Mouse (Mus musculus) spleen, postnatal 14 days (tissue): ENCODE measurements around the gene Rfxap.

Experiments used
- DNase-seq, 2 experiments: peaks; one replicate each; pipeline ENCODE4 v3.0.0; 2021 to 2022; ENCODE audit warnings: low spot score in 2 of 2

Gene Rfxap

DNA sequence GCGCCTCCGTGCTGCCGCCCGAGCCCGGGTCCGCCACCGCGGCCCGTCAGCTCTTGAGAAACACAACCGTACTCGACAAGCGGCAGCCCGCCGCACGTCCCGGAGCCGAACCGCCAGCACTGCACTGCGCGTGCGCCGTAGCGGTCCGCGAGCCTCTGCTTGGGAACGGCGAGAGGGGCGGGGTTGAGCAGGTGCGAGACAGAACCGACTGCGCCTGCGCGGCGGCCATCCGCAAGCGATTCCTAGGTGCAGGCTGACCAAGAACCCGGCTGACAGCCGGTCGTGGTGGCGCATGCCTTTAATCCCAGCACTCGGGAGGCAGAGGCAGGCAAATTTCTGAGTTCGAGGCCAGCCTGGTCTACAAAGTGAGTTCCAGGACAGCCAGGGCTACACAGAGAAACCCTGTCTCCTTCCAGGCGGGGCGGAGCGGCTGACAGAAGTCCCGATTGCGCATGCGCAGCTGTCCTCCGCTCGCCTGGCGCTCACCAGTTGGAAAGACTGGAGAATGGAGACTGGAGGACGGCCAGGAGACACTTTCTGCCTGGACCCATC, at the start of gene Rfxap:
Gene Rfxap, minus strand, starts transcription at position 126 of the 552 bp plus-strand sequence.
- peak; percentile 92 for DNase-seq

DNA sequence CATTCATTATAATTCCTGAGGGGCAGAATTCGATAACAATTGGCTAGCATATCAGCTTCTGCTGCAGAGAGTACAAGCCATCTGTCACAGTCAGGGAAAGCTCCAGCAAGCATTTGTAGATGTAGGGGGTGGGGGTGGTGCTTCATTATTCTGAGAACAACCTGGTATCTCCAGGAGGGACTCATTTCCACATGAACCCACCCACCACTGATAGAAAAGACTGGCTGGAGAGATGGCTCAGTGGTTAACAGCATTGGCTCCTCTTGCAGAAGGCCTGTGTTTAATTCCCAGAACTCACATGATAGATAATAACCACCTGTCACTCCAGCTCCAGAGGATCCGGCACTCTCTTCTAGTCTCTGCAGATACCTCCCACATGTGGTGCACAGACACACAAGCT, 27.8 kb upstream of the Rfxap start:
- DNase-seq: no peak

DNA sequence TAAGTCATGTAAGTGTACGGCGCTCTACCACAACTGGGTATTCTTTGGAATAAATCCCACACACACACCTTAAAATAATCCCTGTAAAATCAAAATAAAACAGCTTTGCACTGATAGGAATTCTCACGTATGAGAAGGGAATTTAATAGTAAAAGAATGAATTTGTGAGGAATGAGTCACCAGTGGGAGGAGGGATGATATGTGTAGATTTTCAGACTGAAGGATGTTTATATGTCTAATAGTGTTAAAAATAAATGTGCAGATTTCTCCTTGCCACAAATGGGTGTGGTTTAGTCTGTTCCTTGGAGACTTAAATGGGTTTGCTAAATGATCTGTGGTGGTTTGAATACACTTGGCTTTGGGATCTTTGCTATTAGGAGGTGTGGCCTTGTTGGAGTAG, 24.9 kb upstream of the Rfxap start:
- no peak for DNase-seq

DNA sequence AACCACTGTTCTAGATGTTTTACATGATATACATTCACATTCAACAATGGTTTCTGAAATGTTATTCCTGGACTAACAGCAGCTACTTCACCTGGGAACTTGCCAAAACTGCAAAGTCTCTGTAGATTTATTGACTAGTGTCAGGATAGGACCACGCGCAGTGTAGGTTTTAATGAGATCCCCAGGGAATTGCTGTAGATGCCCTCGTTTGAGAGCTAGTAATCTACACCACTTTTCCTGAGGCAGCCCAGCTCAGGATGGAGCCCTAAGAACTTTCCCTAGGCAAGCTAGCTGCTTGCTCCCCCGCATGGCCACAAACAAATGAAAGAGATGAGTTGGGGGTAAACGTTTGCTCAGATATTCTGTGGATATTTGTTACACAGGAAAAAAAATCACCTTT, 14.9 kb upstream of the Rfxap start:
- DNase-seq: no peak

DNA sequence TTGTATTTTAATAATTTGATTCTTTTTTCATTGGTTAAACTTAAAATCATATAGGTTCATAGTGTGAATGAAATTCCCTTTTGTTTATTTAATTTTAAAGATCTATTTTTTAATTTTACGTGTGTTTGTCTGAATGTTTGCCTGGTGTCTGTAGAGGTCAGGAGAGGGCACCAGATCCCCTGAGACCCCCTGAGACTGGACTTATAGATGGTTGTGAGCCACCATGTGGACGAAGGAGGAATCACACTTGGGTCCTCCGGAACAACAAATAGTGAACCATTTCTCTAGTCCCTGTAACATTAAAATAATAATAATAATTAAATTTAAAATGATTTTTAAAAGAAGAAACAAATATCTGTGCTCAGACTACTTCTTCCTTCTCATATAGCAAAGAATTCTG, 7.7 kb upstream of the Rfxap start:
- peak in 1 of 2 experiments; percentile 13 for DNase-seq

DNA sequence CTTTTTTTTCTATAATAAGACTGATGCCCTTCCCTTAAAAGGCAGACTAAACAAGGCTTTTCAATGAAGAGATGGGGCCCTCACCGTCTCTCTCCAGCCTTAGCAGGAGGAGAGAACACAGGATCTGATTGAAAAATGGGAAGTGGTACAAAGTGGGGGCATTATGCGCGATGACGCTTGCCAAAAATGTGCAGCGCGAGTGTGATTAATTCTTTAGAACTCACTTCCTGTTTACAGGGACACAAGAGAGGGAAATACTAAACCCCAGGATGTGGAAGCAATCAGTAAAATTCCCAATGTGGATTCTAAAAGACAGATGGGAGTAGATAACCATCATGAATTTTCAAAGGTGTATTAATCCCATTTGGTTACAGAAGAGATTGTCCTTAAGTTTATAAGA, 7.0 kb upstream of the Rfxap start:
- no peak for DNase-seq

DNA sequence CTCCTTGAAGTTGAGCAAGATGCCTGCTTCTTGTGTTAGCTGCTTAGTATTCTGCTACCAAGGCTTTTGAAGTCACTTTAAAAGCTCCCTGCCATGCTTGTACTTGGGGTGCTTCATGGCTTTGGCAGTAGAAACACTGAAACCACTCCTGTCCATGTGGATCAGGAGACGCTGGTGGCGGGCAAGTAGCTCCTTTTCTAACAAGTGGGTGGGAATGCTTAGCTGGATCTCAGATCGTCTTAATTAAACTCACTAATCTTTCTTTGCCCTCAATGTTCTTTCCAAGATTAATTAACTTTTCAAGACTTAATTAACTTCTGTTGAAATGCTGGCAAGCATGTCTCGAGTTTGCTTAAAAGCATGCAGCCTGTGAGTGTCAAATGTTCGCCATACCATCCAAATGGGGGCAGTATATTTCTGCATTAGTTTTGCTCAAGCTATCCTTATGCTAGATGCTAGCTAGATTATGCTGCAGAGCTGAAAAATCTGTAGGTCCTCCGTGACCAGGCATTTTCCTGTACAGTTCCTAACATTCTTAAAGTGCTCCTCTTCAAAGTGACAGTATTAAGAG, 5.9 kb upstream of the Rfxap start:
- DNase-seq: no peak

DNA sequence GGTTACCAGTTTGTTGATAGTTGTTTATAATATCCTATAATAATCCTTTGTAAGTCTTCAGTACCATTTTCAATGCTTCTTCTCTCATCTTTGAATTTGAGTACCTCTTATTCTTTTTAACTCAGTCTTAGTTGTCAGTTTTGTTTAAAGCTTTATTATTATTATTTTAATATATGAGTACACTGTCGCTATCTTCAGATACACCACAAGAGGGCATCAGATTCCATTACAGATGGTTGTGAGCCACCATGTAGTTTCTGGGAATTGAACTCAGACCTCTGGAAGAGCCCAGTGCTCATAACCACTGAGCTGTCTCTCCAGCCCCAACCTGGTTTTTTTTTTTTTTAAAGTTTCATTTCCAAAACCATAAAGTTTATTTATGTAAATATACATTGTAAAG, 4.0 kb upstream of the Rfxap start:
- DNase-seq: no peak

DNA sequence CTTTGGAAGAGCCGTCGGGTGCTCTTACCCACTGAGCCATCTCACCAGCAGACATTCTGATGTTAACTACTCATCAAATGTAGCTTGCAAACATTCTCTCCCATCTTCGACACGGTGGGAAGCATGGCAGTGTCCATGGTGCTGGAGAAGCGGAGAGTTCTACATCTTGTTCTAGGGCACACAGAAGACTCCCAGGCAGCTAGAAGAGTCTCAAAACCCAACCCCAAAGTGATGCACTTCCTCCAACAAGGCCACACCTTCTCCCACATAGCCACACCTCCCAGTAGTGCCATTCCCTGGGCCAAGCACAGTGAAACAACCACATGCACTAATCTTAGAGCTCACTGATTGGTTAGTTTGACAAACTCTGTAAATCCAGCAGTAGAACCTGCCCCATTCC, 1.5 kb upstream of the Rfxap start:
- DNase-seq: no peak

DNA sequence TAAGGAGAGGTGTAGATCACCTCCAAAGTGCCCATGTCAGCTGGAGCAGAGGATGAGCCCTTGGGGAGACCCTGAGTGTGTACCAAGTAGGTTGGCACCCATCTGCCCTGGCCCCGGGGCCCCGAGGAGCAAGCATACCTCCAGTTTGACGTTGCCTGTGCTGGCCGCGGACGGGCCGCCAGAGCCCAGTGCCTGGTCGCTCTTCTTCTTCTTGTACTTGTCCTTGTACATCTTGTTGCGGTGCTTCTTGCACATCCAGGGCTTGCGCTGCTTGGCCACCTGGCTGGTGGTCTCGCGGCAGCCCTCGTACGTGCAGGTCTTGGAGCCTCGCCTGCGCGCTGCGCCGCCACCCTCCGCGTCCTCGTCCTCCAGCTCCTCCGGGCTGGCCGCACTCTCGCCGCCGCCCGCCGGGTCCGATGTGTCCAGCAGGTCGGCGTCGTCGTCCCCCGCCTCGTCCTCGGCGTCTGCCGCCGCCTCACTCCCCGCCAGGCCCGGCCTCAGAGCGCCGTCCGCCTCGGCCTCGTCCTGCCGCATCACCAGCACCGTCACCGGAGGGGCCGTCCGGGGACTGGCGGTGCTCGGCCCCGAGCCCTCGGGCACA, 430 bp downstream of the Rfxap start:
- DNase-seq: peak; percentile 20 to 37

DNA sequence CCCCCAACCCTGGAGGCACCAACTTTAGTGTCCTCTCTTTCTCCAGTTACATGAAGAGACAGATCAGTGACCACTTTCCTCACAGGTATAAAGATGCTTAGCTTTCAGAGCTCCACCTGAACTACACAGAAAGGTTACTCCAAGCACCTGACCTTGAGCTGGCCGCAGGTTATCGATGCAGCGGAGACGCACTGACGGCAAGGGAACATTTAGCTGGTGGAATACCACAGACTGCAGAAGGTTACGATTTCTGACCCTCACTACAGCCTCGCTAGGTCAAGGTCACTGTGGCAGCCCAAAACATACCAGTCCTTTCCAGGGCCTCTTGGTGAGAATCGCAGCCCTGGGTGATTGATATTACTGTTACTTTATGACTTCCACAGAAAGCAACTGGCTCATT, 3.9 kb downstream of the Rfxap start:
- DNase-seq: no peak

DNA sequence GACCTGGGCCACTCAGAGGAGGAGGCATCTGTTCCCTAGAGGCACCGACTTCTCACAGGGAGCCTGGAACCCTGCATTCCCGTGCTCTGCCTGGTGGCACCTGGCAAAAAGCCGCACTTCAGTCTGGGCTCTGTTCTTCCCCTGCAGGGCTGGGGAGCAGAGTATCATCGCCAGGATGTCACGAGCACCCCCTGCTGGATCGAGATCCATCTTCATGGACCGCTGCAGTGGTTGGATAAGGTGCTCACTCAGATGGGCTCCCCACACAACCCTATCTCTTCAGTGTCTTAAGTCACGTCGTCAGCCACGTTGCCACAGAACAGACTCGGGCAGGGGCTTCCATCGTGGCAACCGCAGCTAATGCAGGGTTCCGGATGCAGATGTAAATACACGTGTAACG, 10.4 kb downstream of the Rfxap start:
- peak in 1 of 2 experiments; percentile 12 for DNase-seq

DNA sequence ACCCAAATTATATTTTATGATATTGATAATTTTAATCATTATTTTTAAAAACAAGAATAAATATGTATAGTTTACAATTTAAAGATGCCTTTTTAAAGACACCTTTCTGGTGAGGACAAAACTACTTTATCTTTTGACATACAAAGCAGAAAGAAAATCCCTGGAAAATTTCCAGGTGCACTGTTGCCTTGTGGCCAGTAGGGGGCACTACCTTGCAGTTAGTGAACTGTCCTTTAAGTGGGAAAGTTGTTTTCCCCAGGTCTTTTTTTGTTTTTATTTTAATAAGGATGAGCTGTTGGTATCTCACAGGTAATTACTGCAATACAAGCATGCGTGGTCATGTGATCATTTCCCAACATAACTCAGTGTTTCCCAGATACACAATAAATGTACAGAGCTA, 11.8 kb downstream of the Rfxap start:
- no peak for DNase-seq

DNA sequence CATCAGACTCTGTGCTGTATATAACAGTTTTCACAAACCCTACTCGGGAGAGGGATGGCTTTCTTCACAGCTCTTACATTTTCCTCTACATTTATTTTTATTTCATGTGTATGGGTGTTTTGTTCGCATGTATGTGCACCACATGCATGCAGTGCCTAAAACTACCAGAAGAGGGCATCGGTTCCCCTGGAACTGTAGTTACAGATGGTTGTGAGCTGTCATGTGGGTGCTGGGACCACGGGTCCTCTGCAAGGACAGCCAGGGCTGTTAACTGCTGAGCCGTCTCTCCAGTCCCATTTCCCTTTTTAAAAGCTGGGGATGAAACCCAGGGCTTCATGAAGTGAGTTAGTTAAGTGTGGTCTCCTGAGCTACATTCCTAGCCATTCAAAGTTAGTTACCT, 12.2 kb downstream of the Rfxap start:
- no peak for DNase-seq

DNA sequence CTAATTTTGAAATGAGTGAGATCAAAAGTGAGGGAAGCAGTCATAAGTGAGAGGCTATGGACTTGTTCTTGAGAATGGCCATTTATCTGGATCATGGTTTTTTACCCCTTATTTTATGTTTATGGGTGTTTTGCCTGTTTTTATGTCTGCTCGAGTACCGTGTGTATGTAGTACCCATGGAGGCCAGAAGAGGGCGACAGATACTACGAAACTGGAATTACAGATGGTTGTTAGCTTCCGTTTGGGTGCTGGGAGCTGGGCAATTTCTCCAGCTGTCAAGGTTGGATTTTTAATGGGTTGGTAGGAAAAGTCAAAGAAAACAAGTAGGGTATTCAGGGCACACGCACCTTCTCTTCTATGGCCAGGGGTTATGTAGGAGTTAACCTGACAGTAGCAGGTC, 13.8 kb downstream of the Rfxap start:
- DNase-seq: no peak

DNA sequence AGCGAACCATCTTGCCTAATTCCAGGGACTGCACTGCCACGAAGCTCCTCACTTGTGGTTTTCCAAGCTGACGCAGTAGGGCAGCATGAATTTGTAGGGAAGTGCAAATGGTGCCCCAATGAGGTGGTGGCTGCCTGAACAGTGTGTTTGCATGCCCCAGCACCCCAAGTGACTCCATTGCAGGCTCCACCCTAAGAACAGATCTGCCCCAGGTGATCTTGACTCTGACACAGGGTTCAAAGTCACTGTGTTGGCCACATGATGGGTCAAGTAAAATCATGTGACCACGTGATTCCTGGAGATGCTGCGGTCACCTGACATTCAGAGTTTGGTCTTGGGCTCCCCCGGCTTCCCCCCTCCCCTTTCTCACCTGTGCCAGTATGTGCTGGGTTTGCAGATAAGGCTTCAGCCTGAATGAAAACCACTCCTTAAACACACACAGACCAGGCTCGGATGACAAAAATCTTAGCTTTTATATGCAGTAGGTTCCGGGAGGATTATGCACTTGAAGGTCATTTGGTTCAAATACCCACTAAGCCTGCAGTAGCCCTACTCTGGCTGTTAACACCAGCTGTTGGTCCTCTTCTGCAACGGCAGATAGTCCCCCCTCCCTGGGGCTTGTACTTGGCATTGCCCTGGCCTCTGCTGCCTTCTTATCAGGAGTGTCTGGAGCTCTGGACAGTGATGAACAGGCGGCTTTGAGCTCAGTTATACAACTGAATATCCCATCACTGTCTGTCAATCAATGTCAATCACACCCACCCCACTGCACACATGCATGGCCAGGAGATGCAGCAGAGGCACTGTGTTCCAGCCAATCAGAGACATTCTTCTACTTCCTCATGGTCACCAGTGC, 15.5 kb downstream of the Rfxap start:
- no peak for DNase-seq

DNA sequence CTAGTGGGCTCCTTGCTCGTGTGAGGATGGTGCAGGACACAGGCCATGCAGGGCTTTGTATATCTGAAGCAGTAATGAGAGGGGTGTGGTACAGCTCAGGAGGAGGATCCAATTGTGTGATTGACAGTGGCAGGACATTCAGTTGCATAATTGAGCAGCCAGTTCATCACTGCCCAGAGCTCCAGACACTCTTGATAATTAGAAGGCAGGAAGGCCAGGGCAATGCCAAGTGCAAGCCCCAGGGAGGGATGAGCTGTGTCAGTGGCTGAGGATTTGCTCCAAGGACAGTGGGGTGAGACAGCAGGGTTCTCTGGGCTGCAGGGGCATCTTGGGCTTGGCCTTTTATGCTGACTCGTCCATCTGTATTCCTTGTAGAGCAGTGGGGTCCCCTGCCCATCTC, 17.0 kb downstream of the Rfxap start:
- DNase-seq: no peak

DNA sequence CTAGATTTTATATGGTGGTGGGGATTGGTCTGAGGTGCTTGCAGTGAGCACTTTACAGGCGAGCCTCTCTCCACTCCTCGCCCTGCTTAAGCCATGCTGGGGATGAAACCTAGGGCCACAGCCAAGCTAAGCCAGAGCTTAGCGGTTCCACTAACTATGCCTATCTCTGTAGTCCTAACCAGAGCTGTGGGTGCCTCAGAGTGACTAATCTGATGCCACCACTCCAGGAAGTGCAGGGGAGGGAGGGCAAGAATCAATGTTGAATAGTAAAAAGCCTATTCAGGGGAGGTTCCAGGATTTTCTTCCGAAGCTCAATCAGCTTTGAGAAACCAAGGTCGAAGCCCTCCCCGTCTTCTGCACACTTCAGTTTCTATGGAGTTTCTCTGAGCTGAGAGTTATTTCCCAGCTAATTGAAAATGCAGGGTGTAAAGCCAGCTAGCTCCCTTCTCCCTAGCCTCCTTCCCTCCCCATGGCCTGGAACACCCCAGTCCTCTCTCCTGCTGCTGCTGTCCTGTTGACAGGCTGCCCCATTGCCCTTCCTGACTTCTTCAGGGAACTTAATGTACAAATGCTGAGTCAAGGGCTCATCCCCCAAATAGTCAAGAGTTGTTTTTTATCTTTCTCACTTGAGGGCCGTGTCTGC, 31.5 kb downstream of the Rfxap start:
- no peak for DNase-seq

DNA sequence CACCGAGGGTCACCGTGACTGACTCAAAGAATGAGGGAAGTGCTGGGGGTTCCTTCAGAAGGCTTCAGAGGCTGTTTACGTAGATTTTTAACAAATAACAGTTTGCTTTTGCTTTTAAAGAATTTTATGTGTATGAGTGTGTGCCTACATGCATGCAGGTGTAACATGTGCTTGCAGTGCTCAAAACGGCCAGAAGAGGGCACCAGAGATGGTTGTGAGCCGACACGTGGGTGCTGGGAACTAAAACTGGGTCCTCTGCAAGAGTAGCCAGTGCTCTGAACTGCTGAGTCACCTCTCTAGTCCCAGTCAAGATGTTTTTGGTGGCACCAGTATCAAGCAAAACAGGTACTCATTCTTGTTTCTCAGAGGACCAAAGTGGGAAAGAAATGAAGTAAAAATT, 34.0 kb downstream of the Rfxap start:
- DNase-seq: no peak

DNA sequence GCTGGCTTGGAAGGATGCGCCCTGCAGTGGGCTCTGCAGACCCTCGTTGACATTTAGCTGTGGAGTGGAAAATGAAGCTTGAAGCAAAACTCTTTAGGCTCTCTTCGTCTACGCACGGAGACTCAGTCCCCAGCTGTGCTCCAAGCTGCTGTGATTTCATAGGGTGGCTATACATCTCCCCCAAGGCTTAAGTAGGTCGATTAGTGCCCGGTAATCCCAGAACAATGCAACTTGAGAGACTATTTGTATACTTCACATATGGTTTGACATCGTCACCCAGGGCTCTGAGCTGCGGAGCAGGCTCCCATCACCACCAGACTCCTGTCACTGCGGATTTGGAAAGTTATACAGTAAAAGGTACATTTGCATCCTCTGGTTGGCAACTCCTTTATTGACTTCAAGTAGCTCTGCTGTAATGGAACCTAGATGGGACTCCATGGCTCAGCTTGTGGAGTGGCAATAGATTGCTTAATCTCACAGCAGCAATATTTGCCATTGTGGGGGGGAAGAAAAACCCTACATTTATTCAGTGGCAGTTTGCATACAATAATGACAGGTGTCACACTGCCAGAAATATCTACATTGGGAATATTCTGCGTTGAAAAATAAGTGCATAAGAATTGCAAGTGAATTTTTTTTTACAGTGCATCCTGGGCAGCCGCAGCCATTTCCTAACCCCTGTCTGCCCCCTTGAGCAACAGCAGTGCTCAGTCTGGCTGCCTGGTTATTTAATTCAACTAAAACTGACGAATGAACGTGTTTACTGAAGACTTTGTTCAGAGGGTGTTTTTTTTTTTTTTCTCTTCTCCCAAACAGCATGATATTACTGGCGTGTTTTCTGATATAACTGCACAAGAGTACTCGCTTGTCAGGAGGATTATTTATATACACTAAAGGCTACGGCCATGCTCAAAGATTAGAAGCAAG, 38.0 kb downstream of the Rfxap start:
- no peak for DNase-seq

DNA sequence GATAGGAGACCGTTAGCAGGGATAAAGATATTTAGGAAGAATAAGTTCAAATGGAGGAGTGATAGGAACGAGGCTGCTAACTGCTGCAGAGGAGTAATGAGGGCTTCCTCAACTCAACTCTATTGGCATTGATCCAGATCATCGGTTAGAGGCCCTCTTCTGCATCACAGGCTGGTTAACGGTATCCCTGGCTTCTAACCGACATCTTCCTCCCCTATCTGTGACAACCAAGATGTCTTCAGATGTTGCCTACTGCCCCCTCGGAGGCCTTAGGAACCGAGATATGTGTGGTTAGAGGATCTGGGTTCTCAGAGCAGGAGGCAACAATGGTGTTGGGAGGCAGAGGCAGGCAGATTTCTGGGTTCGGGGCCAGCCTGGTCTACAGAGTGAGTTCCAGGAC, 39.0 kb downstream of the Rfxap start:
- no peak for DNase-seq
